Mouse (Mus musculus): ENCODE measurements around the gene Gapt.
"Not testable (repeated sequence)": the region's sequence is repeated elsewhere in the genome, so short reads cannot be mapped to it uniquely, and the experiment has no call there.

Gene Gapt

GRCm38 (mm10) chr13:110356941-110357340 is at the start of gene Gapt:
Gapt (minus strand) TSS chr13:110357199.
- no peak for DNase-seq

GRCm38 (mm10) chr13:110406152-110406551 is 49.2 kb upstream of the Gapt start:
- DNase-seq = no peak

- not testable (repeated sequence) for DNase-seq
Measured at GRCm38 (mm10) chr13:110404686-110405085, 47.7 kb upstream of the Gapt start.

GRCm38 (mm10) chr13:110404059-110404458 is 47.1 kb upstream of the Gapt start:
- DNase-seq = no peak

- no peak for DNase-seq
Measured at GRCm38 (mm10) chr13:110401877-110402276, 44.9 kb upstream of the Gapt start.

- DNase-seq = no peak
Measured at GRCm38 (mm10) chr13:110401443-110401842, 44.4 kb upstream of the Gapt start.

- DNase-seq = no peak
Measured at GRCm38 (mm10) chr13:110398513-110399270, 41.7 kb upstream of the Gapt start.

GRCm38 (mm10) chr13:110397750-110398149 is 40.8 kb upstream of the Gapt start:
- DNase-seq = no peak

- no peak for DNase-seq
Measured at GRCm38 (mm10) chr13:110395916-110396685, 39.1 kb upstream of the Gapt start.

- no peak for DNase-seq
Measured at GRCm38 (mm10) chr13:110395179-110395794, 38.3 kb upstream of the Gapt start.

- DNase-seq = peak; percentile 91
Measured at GRCm38 (mm10) chr13:110394291-110395178, 37.5 kb upstream of the Gapt start, which contains the start of gene Plk2. Plk2 (plus strand) TSS chr13:110395046.

GRCm38 (mm10) chr13:110392631-110393030 is 35.6 kb upstream of the Gapt start:
- DNase-seq = no peak

GRCm38 (mm10) chr13:110392210-110392609 is 35.2 kb upstream of the Gapt start:
- peak; percentile 53 for DNase-seq

GRCm38 (mm10) chr13:110384514-110384913 is 27.5 kb upstream of the Gapt start:
- no peak for DNase-seq

- DNase-seq = no peak
Measured at GRCm38 (mm10) chr13:110382447-110382901, 25.5 kb upstream of the Gapt start.

GRCm38 (mm10) chr13:110369673-110370072 is 12.7 kb upstream of the Gapt start:
- no peak for DNase-seq

GRCm38 (mm10) chr13:110368556-110369040 is 11.6 kb upstream of the Gapt start:
- DNase-seq = peak; percentile 73

- no peak for DNase-seq
Measured at GRCm38 (mm10) chr13:110367961-110368555, 11.1 kb upstream of the Gapt start.

- DNase-seq = no peak
Measured at GRCm38 (mm10) chr13:110366477-110366876, 9.5 kb upstream of the Gapt start.

- no peak for DNase-seq
Measured at GRCm38 (mm10) chr13:110363722-110364121, 6.7 kb upstream of the Gapt start.

GRCm38 (mm10) chr13:110351051-110351450 is 5.9 kb downstream of the Gapt start:
- DNase-seq = no peak

- DNase-seq = no peak
Measured at GRCm38 (mm10) chr13:110346707-110347106, 10.3 kb downstream of the Gapt start.

Data from cerebellum, adult 11 months (tissue).